Mouse (Mus musculus): ENCODE results near the gene Brd3. TPM values are rescaled to one million over a fixed set of nuclear protein-coding genes. Genes with fewer than 3 reads are reported as not detected.

The Brd3 gene
- polyA plus RNA-seq, 1 experiment: not detected

- 72% methylated on average over 5 of the region's 5 CpGs for WGBS
- Histone ChIP-seq H3K4me3 (ENCODE audit: insufficient read depth, low read depth, low read length) (no peak overlapping the region), H3K4me1 (ENCODE audit: control insufficient read depth, insufficient read depth, low read length) (peaks cover 34% of the 10 kb centered on the region), H3K27ac (ENCODE audit: insufficient read depth, low read depth, low read length) (no peak overlapping the region)
- no peak for TF ChIP-seq CTCF (IDR thresholded peaks at IDR 0.05; ENCODE audit: insufficient read depth, low read depth, low read length)
- no peak for TF ChIP-seq POLR2A (IDR thresholded peaks at IDR 0.05; ENCODE audit: insufficient read depth, low read depth, low read length)
Measured at GRCm38 (mm10) chr2:27406928-27407327, 100.5 kb downstream of the Brd3 start.

GRCm38 (mm10) chr2:27405094-27405884, 102.2 kb downstream of the Brd3 start:
- TF ChIP-seq POLR2A (IDR thresholded peaks at IDR 0.05; ENCODE audit: insufficient read depth, low read depth, low read length): no peak
- no peak for TF ChIP-seq CTCF (IDR thresholded peaks at IDR 0.05; ENCODE audit: insufficient read depth, low read depth, low read length)
- H3K27ac ChIP-seq (ENCODE audit: insufficient read depth, low read depth, low read length): no peak overlapping the region
- WGBS: 71% methylated on average over 5 of the region's 5 CpGs
- peaks cover 23% of the 10 kb centered on the region for H3K4me1 ChIP-seq (ENCODE audit: control insufficient read depth, insufficient read depth, low read length)
- no peak overlapping the region for H3K4me3 ChIP-seq (ENCODE audit: insufficient read depth, low read depth, low read length)

GRCm38 (mm10) chr2:27404375-27405093, 102.9 kb downstream of the Brd3 start:
- peaks cover 23% of the 10 kb centered on the region for H3K4me1 ChIP-seq (ENCODE audit: control insufficient read depth, insufficient read depth, low read length)
- H3K27ac ChIP-seq (ENCODE audit: insufficient read depth, low read depth, low read length): no peak overlapping the region
- H3K4me3 ChIP-seq (ENCODE audit: insufficient read depth, low read depth, low read length): no peak overlapping the region
- WGBS: 76% methylated on average over 6 of the region's 6 CpGs
- TF ChIP-seq POLR2A (IDR thresholded peaks at IDR 0.05; ENCODE audit: insufficient read depth, low read depth, low read length): no peak
- TF ChIP-seq CTCF (IDR thresholded peaks at IDR 0.05; ENCODE audit: insufficient read depth, low read depth, low read length): no peak

DNA sequence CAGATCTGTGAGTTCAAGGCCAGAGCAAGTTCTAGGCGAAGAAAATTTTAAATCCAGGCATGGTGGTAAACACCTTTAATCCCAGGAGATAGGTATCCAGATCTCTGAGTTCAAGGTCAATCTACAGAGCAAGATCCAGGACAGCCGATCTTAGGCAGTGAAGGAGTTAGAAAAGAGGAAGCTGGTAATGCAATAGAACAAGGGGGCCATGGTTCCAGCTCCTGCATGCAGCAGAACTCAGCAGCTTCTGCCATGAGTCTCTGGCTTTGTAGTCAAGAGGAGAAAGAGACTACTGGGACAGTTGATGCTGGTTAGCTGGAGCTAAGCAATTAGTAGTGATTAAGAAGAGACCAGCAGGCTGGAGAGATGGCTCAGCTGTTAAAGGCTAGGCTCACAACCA, 105.9 kb downstream of the Brd3 start:
- WGBS: 94% methylated on average over 2 of the region's 2 CpGs
- H3K4me3 ChIP-seq (ENCODE audit: insufficient read depth, low read depth, low read length): no peak overlapping the region
- TF ChIP-seq CTCF (IDR thresholded peaks at IDR 0.05; ENCODE audit: insufficient read depth, low read depth, low read length) (no peak), POLR2A (IDR thresholded peaks at IDR 0.05; ENCODE audit: insufficient read depth, low read depth, low read length) (no peak)
- no peak overlapping the region for H3K27ac ChIP-seq (ENCODE audit: insufficient read depth, low read depth, low read length)
- H3K4me1 ChIP-seq (ENCODE audit: control insufficient read depth, insufficient read depth, low read length): peaks cover 14% of the 10 kb centered on the region

DNA sequence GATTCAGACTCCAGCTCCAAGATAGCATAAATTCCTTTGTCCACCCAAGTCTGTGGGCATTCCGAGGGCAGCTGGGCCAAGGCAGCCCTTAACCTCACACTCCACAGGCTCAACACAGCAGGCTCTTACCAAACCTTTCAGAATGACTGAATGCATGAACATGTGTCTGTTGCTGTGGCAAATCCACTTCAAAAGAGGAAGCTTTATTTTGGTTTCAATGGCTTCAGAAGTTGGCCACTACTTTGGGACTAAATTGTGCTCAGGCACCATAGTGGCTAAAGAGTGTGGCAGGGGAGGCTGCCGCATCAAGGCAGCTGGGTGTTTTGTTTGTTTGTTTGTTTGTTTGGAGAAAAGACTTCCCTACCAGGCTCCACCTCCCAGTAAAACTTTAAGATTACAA, 107.4 kb downstream of the Brd3 start:
- Histone ChIP-seq H3K4me3 (ENCODE audit: insufficient read depth, low read depth, low read length) (no peak overlapping the region), H3K27ac (ENCODE audit: insufficient read depth, low read depth, low read length) (no peak overlapping the region), H3K4me1 (ENCODE audit: control insufficient read depth, insufficient read depth, low read length) (peaks cover 19% of the 10 kb centered on the region; the same call in 1 of the 2 replicates)
- 82% methylated on average over 2 of the region's 2 CpGs for WGBS
- TF ChIP-seq CTCF (IDR thresholded peaks at IDR 0.05; ENCODE audit: insufficient read depth, low read depth, low read length): no peak
- no peak for TF ChIP-seq POLR2A (IDR thresholded peaks at IDR 0.05; ENCODE audit: insufficient read depth, low read depth, low read length)

GRCm38 (mm10) chr2:27396656-27397440, 110.6 kb downstream of the Brd3 start:
- 78% methylated on average over 17 of the region's 17 CpGs for WGBS
- Histone ChIP-seq H3K4me1 (ENCODE audit: control insufficient read depth, insufficient read depth, low read length) (peaks cover 29% of the 10 kb centered on the region), H3K4me3 (ENCODE audit: insufficient read depth, low read depth, low read length) (no peak overlapping the region), H3K27ac (ENCODE audit: insufficient read depth, low read depth, low read length) (no peak overlapping the region)
- TF ChIP-seq POLR2A (IDR thresholded peaks at IDR 0.05; ENCODE audit: insufficient read depth, low read depth, low read length) (no peak), CTCF (IDR thresholded peaks at IDR 0.05; ENCODE audit: insufficient read depth, low read depth, low read length) (no peak)

Other genes starting within 250 kb of the Brd3 start
- gene Vav2, start 80.6 kb downstream of the Brd3 start, polyA plus RNA-seq (2012; ENCODE audit: insufficient read depth, insufficient read length, low replicate concordance, missing spikeins): not detected in 2 replicates
- not detected in 2 replicates for gene Brd3os, start 65.3 kb downstream of the Brd3 start, polyA plus RNA-seq (2012; ENCODE audit: insufficient read depth, insufficient read length, low replicate concordance, missing spikeins)
- gene Wdr5, start 7.5 kb upstream of the Brd3 start, polyA plus RNA-seq (2012; ENCODE audit: insufficient read depth, insufficient read length, low replicate concordance, missing spikeins): not detected in 2 replicates
- not detected in 2 replicates for gene Rxra, start 168.8 kb upstream of the Brd3 start, polyA plus RNA-seq (2012; ENCODE audit: insufficient read depth, insufficient read length, low replicate concordance, missing spikeins)

All from olfactory bulb, adult 2 months (tissue).